Mouse (Mus musculus): ENCODE data around the gene Olfr907. TPM values are rescaled to one million over a fixed set of nuclear protein-coding genes. Genes with fewer than 3 reads are reported as not detected.

The Olfr907 gene
- polyA plus RNA-seq (2017; shearing (Covaris generic)): not detected

DNA sequence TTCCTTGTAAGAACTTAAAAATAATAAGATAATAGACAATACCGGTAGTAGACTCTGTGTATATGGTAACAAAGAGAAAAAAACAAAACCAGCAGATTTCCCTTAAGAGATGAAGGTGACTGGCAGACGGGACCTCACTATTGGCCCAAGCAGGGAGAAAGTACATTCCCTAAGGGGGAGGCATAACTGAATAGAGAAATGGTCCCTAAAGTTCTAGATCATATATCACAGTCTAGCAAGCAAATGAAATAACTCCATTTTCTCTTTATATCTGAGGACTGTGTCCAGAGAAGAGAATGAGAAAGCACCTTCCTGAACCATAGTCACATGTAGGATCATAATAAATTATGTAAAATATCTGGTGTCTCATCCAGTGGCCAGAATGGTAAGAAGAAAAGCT, at the start of gene Olfr907:
Olfr907 (plus strand) TSS at position 301 of the 400 bp plus-strand sequence.

DNA sequence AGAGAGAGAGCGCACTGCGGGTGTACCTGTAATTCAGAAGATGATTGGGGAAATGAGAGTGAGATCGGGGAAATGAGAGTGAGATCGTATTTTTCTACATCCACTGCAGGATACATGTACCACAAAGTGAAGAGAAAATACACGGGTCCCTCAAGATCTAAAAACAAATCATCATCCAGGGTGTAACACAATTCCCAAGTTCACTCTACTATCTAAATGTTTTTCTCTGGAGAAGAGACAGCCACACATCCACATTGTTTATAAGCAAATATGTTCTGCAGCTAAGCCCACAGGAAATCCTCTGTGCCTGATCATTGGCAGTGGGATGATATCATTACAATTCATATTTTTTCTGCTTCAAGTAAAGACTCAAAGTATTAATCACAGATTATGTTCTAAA, 48.2 kb upstream of the Olfr907 start, which contains the start of gene Olfr902:
Olfr902 (plus strand) TSS at position 301 of the 400 bp plus-strand sequence.

DNA sequence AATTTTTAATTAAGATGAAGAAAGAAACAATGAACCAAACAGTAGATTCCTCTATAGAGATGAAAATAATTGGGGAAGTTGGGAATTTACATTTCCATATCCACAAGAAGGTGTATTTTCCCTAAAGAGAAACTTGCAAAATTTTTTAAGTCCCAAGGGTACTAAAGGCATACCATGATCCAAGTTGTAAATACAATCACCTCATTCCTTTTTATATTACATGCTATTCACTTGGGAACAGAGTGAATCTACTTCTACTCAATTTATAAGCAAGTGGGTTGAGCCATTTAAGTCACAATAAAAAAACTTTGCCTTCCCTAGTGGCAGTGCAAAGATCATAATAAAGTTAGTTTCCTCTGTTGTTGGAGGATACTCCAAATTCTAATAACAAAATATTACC, 32.8 kb upstream of the Olfr907 start, which contains the start of gene Olfr904:
Olfr904 (plus strand) TSS at position 301 of the 400 bp plus-strand sequence.

DNA sequence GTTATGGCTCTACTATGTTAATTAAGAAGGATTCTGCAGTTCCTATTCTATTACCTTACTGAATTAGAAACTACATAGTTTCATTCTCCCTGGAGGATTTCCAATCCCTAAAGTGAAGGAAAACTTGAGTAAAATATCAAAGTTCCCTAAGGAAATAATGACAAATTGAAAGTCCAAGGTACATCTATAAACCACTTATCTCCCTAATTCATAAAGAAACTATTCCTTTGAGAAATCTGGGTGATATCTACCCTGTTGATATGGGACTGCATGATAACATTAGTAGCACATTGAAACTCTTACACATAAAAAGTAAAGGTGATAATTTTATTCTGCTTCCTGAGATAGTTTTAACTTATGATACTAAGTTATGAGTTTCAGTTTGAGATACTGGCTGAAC, 24.8 kb upstream of the Olfr907 start, which contains the start of gene Olfr905:
Olfr905 (plus strand) TSS at position 301 of the 400 bp plus-strand sequence.

DNA sequence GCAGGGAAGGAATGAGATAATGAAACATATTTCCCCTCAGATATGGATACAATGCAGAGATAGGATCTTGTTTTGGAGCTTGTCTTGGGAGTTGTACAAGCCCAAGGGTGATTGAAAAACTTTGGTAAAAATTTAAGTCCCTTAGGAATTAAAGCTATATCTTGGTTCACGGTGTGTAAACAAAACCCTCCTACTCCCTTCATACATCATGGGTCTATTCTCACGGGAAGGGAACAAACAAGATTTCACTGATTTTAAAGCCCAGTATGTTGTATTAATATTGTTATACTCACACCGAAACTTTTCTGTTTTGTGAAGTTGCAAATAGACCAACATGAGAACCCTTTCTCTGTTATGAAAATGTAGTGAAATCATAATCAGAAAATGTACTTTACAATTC, 8.8 kb upstream of the Olfr907 start, which contains the start of gene Olfr906:
Olfr906 (plus strand) TSS at position 301 of the 400 bp plus-strand sequence.

DNA sequence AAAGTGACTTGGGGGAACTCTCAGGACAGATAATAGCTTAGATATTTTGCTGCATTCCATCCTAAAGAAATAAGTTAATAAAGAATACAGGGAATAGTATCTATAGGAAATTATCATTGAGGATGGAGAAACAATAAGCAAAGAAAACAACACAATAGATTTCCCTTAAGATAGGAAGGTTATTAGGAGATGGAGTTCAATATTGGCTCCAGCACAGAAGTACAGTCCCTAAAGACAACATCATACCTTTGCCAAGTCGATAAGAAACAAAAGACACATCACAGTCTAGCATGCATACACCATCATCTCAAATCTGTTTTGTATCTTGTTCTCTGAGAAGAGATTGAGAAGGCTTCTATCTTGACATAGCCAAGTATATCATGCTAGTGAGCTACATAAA, 25.7 kb downstream of the Olfr907 start, which contains the start of gene Olfr911-ps1:
Olfr911-ps1 (plus strand) TSS at position 301 of the 400 bp plus-strand sequence.

DNA sequence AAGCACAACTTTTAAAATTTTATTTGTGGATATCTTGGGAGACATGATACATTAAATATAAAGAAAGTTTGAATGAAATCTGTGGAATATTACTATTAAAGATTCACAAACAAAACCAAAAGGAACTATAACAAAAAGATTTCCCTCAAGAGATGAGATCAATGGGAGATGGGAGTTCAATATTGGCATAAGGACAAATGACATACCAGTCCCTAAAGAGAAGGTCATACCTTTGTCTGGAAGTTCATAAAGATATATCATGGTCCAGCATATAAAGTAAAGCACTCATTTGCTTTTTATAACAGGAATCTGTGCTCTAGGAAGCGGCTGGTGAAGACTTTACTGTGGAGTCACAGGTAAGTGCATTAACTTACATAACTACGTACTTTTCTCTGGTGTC, 41.9 kb downstream of the Olfr907 start, which contains the start of gene Olfr910:
Olfr910 (plus strand) TSS at position 301 of the 400 bp plus-strand sequence.

Other genes with a start within 250 kb of the Olfr907 start
- gene Olfr143, start 243.0 kb upstream of the Olfr907 start, polyA plus RNA-seq (2017; shearing (Covaris generic)): not detected
- gene Olfr895, start 227.9 kb upstream of the Olfr907 start, polyA plus RNA-seq (2017; shearing (Covaris generic)): not detected
- gene Olfr896-ps1, start 204.7 kb upstream of the Olfr907 start, polyA plus RNA-seq (2017; shearing (Covaris generic)): not detected
- not detected for gene Olfr25, start 166.7 kb upstream of the Olfr907 start, polyA plus RNA-seq (2017; shearing (Covaris generic))
- not detected for gene Olfr898, start 147.4 kb upstream of the Olfr907 start, polyA plus RNA-seq (2017; shearing (Covaris generic))
- gene Olfr250, start 128.9 kb upstream of the Olfr907 start, polyA plus RNA-seq (2017; shearing (Covaris generic)): 0.09 TPM
- gene Olfr251, start 118.7 kb upstream of the Olfr907 start, polyA plus RNA-seq (2017; shearing (Covaris generic)): not detected
- 0.10 TPM for gene Olfr147, start 94.1 kb upstream of the Olfr907 start, polyA plus RNA-seq (2017; shearing (Covaris generic))
- not detected for gene Olfr901, start 66.3 kb upstream of the Olfr907 start, polyA plus RNA-seq (2017; shearing (Covaris generic))
- not detected for gene Olfr902, start 48.1 kb upstream of the Olfr907 start, polyA plus RNA-seq (2017; shearing (Covaris generic))
- gene Olfr904, start 32.7 kb upstream of the Olfr907 start, polyA plus RNA-seq (2017; shearing (Covaris generic)): not detected
- not detected for gene Olfr905, start 24.7 kb upstream of the Olfr907 start, polyA plus RNA-seq (2017; shearing (Covaris generic))
- gene Olfr906, start 8.7 kb upstream of the Olfr907 start, polyA plus RNA-seq (2017; shearing (Covaris generic)): not detected
- gene Olfr911-ps1, start 25.8 kb downstream of the Olfr907 start, polyA plus RNA-seq (2017; shearing (Covaris generic)): not detected
- not detected for gene Olfr910, start 42.0 kb downstream of the Olfr907 start, polyA plus RNA-seq (2017; shearing (Covaris generic))
- gene Olfr912, start 84.4 kb downstream of the Olfr907 start, polyA plus RNA-seq (2017; shearing (Covaris generic)): 0.12 TPM
- not detected for gene Olfr913, start 97.0 kb downstream of the Olfr907 start, polyA plus RNA-seq (2017; shearing (Covaris generic))
- not detected for gene Olfr914, start 109.3 kb downstream of the Olfr907 start, polyA plus RNA-seq (2017; shearing (Covaris generic))
- not detected for gene Olfr916, start 164.1 kb downstream of the Olfr907 start, polyA plus RNA-seq (2017; shearing (Covaris generic))
- gene Olfr917, start 170.0 kb downstream of the Olfr907 start, polyA plus RNA-seq (2017; shearing (Covaris generic)): not detected
- not detected for gene Olfr918, start 178.8 kb downstream of the Olfr907 start, polyA plus RNA-seq (2017; shearing (Covaris generic))
- gene Olfr919, start 207.9 kb downstream of the Olfr907 start, polyA plus RNA-seq (2017; shearing (Covaris generic)): not detected
- 7.8 TPM for gene Vwa5a, start 222.5 kb downstream of the Olfr907 start, polyA plus RNA-seq (2017; shearing (Covaris generic))

Data from naive thymus-derived CD4-positive, alpha-beta T cell, adult 5 months (primary cell).